Comparison of ENCODE assay signal across 22 mouse cellular contexts in the genomic region with DNA sequence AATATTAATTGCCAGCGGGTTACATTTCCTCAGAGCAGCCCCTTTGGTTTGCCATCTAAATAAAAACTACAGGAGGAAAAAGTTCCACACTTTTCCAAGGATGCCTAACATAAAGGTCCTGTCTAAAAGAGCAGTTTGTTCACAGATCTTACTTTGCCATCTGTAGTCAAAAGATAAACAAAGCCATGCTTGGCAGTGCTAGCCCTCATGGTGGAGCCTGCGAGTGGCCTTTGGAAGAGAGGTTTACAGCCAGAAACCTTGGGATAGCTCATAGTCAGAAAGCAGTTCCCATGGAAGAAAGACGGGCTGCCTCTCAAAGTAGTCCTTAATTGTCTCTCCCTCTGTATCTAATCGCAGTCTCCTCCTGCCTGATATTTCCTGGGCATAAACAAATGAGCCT. TPM values are rescaled to one million over a fixed set of nuclear protein-coding genes. Genes with fewer than 3 reads are reported as not detected.
DNase-seq lines count a peak whose midpoint lies in the region; ATAC-seq and TF ChIP-seq lines count a peak whose summit lies in the region.
"Had no signal": no experiment of that assay in that cellular context is flagged by ENCODE, and none has a peak within 500 bp of the region (broad histone marks: within the 10 kb centered on the region; RNA-seq: fewer than 3 reads in every experiment).

No protein-coding gene starts in this region.

- no peak overlapping the region for H3K4me2 ChIP-seq in heart, embryonic 12.5 days
- H3K4me2 ChIP-seq: embryonic facial prominence, embryonic 15.5 days; intestine, embryonic 15.5 days; limb, embryonic 13.5 days; neural tube, embryonic 12.5 days had no signal

- H3K4me3 ChIP-seq in heart, embryonic 12.5 days, result no peak overlapping the region
- no peak overlapping the region for H3K4me3 ChIP-seq in kidney, adult 2 months (ENCODE audit: insufficient read depth, low read depth, low read length)
- H3K4me3 ChIP-seq: embryonic facial prominence, embryonic 15.5 days; forebrain, embryonic 10.5 days; intestine, embryonic 15.5 days; limb, embryonic 13.5 days; midbrain, embryonic 10.5 days; neural tube, embryonic 12.5 days had no signal

- ATAC-seq in heart, embryonic 12.5 days (ENCODE audit: insufficient number of reproducible peaks, low FRiP score), result no peak
- ATAC-seq: CD4-positive, CD25-positive, alpha-beta regulatory T cell, adult 4 months; intestine, embryonic 15.5 days had no signal

- H3K27me3 ChIP-seq in heart, embryonic 12.5 days (replicated peaks), result no peaks in the 10 kb centered on the region
- H3K27me3 ChIP-seq in kidney, adult 2 months (replicated peaks; ENCODE audit: control insufficient read depth, insufficient read depth, low read length), result no peaks in the 10 kb centered on the region
- H3K27me3 ChIP-seq: embryonic facial prominence, embryonic 15.5 days; intestine, embryonic 15.5 days; limb, embryonic 13.5 days; neural tube, embryonic 12.5 days had no signal

- peaks cover 82% of the 10 kb centered on the region for H3K4me1 ChIP-seq in heart, embryonic 12.5 days (replicated peaks)
- H3K4me1 ChIP-seq in kidney, adult 2 months (ENCODE audit: control insufficient read depth, insufficient read depth, low read length), result peaks cover 32% of the 10 kb centered on the region

- DNase-seq in adrenal gland, adult 2 months, result peak; percentile 28
- DNase-seq in adrenal gland, adult 8-10 months, result no peak
- no peak for DNase-seq in heart, postnatal 4 days
- DNase-seq in kidney, adult 2 months, result no peak
- no peak for DNase-seq in kidney, adult 11 months
- DNase-seq in adipocyte (ENCODE audit: low spot score), result peak; percentile 32
- no peak for DNase-seq in frontal cortex, postnatal 10 days (ENCODE audit: low spot score in 2 of 2)
- DNase-seq: cerebellum, adult 11 months; embryo, embryonic 11 days; lung, adult 18-20 months; lung, postnatal 4 days; right cerebral cortex, postnatal 14 days; thymus, postnatal 25 days had no signal

- no peaks in the 10 kb centered on the region for H3K9me3 ChIP-seq in heart, embryonic 12.5 days (replicated peaks)
- H3K9me3 ChIP-seq: embryonic facial prominence, embryonic 15.5 days; forebrain, embryonic 10.5 days; intestine, embryonic 15.5 days; limb, embryonic 13.5 days; midbrain, embryonic 10.5 days; neural tube, embryonic 12.5 days had no signal

- no peak for TF ChIP-seq POLR2A in kidney, adult 2 months (IDR thresholded peaks at IDR 0.05; ENCODE audit: low read depth, low read length)

- H3K36me3 ChIP-seq in heart, embryonic 12.5 days, result no peaks in the 10 kb centered on the region
- no peaks in the 10 kb centered on the region for H3K36me3 ChIP-seq in kidney, adult 2 months (ENCODE audit: control insufficient read depth, insufficient read depth, low read length)
- H3K36me3 ChIP-seq: embryonic facial prominence, embryonic 15.5 days; forebrain, embryonic 10.5 days; G1E; intestine, embryonic 15.5 days; limb, embryonic 13.5 days; midbrain, embryonic 10.5 days; neural tube, embryonic 12.5 days had no signal

- peak overlapping the region; percentile 77 for H3K27ac ChIP-seq in heart, embryonic 12.5 days (ENCODE audit: poor library complexity, severe bottlenecking)
- H3K27ac ChIP-seq in kidney, adult 2 months (ENCODE audit: insufficient read depth, low read depth, low read length), result no peak overlapping the region
- H3K27ac ChIP-seq: embryonic facial prominence, embryonic 15.5 days; intestine, embryonic 15.5 days; limb, embryonic 13.5 days; neural tube, embryonic 12.5 days had no signal

- H3K9ac ChIP-seq in heart, embryonic 12.5 days, result no peak overlapping the region
- H3K9ac ChIP-seq: embryonic facial prominence, embryonic 15.5 days; intestine, embryonic 15.5 days; limb, embryonic 13.5 days; neural tube, embryonic 12.5 days had no signal

- 60% methylated on average over 4 of the region's 4 CpGs for WGBS in heart, embryonic 12.5 days
- WGBS in kidney, adult 2 months, result 66% methylated on average over 4 of the region's 4 CpGs

- peak; percentile 30; the same call in 1 of the 2 replicates for TF ChIP-seq CTCF in kidney, adult 2 months (conservative IDR thresholded peaks at IDR 0.05; ENCODE audit: insufficient read depth, insufficient read length, low read depth, low read length)

RNA-seq across cellular contexts. Expression of a gene that starts 36.4 kb away (rescaled TPM):
- 10 to 100 TPM; 34.1 to 40.5 TPM for total RNA-seq in adrenal gland, adult 2 months (2021)
- polyA plus RNA-seq in adrenal gland, adult 2 months (2012; rRNA removed), result 6.9 and 8.6 TPM in 2 replicates
- 10 to 100 TPM; 32.9 to 91.3 (median 59.6) TPM for total RNA-seq in adrenal gland, adult 8-10 months (2022)
- polyA plus RNA-seq in heart, embryonic 12.5 days (2016; fragmentation: Nextera tagmentation; extraction: Ambion mirVana), result 11.6 and 12.0 TPM in 2 replicates
- total RNA-seq in heart, postnatal 4 days (2021), result 10 to 100 TPM; 35.3 to 36.0 TPM
- polyA plus RNA-seq in kidney, adult 2 months (2012; rRNA removed), result 5.6 and 6.3 TPM in 2 replicates
- polyA plus RNA-seq: G1E had no signal

RNA-seq across cellular contexts. Expression of a gene that starts 36.6 kb away (rescaled TPM):
- total RNA-seq in adrenal gland, adult 2 months (2021), result 10 to 100 TPM; 14.5 to 16.7 TPM
- 7.5 and 11.3 TPM in 2 replicates for polyA plus RNA-seq in adrenal gland, adult 2 months (2012; rRNA removed)
- total RNA-seq in adrenal gland, adult 8-10 months (2022), result 10 to 100 TPM; 11.2 to 25.6 (median 20.1) TPM
- polyA plus RNA-seq in heart, embryonic 12.5 days (2016; fragmentation: Nextera tagmentation; extraction: Ambion mirVana), result 7.0 and 8.0 TPM in 2 replicates
- 1 to 10 TPM; 1.6 to 2.8 TPM for total RNA-seq in heart, postnatal 4 days (2021)
- polyA plus RNA-seq in kidney, adult 2 months (2012; rRNA removed), result 14.0 and 15.5 TPM in 2 replicates
- polyA plus RNA-seq: CD4-positive, CD25-positive, alpha-beta regulatory T cell, adult 4 months; G1E had no signal

Comparison
In these comparisons a context has a peak if more than half of its experiments do, and no peak if none do; other contexts are left out.
1. DNase-seq: peak in adrenal gland, adult 2 months (single experiment) and adipocyte (single experiment); none in adrenal gland, adult 8-10 months (single experiment), heart, postnatal 4 days (single experiment), kidney, adult 2 months (single experiment), kidney, adult 11 months (single experiment) and frontal cortex, postnatal 10 days (0 of 2).